Mouse (Mus musculus): Measurements from ENCODE around the gene Tmem56. TPM values are rescaled to one million over a fixed set of nuclear protein-coding genes. Genes with fewer than 3 reads are reported as not detected.

The Tmem56 gene
- polyA plus RNA-seq, 1 experiment from 2014 or later = 3.3 TPM

GRCm38 (mm10) chr3:121172718-121173117 is 110.2 kb downstream of the Tmem56 start:
- no peaks in the 10 kb centered on the region for H3K36me3 ChIP-seq
- no peaks in the 10 kb centered on the region for H3K27me3 ChIP-seq
- H3K4me2 ChIP-seq (replicated peaks) = no peak overlapping the region
- no peak for ATAC-seq (replicated peaks)
- 77% methylated on average over 2 of the region's 2 CpGs for WGBS
- no peak overlapping the region for H3K4me3 ChIP-seq
- H3K9me3 ChIP-seq = no peaks in the 10 kb centered on the region
- H3K4me1 ChIP-seq = peaks cover 9% of the 10 kb centered on the region; the same call in 1 of the 2 replicates
- H3K27ac ChIP-seq (replicated peaks) = no peak overlapping the region
- H3K9ac ChIP-seq (replicated peaks) = no peak overlapping the region

- H3K4me1 ChIP-seq = peaks cover 9% of the 10 kb centered on the region; the same call in 1 of the 2 replicates
- H3K27me3 ChIP-seq = no peaks in the 10 kb centered on the region
- peak overlapping the region; percentile 59 for H3K9ac ChIP-seq (replicated peaks)
- H3K27ac ChIP-seq (replicated peaks) = no peak overlapping the region
- H3K4me2 ChIP-seq (replicated peaks) = peak overlapping the region; percentile 85
- peak overlapping the region; percentile 71 for H3K4me3 ChIP-seq
- no peaks in the 10 kb centered on the region for H3K36me3 ChIP-seq
- no peaks in the 10 kb centered on the region for H3K9me3 ChIP-seq
- 61% methylated on average over 6 of the region's 6 CpGs for WGBS
- ATAC-seq (replicated peaks) = no peak
These were observed 111.0 kb downstream of the Tmem56 start for GRCm38 (mm10) chr3:121171872-121172265.

- Histone ChIP-seq H3K9me3 (no peaks in the 10 kb centered on the region), H3K9ac (replicated peaks) (peak within 1 kb of the TSS; percentile 59), H3K4me2 (replicated peaks) (peak within 1 kb of the TSS; percentile 85), H3K4me3 (peak within 1 kb of the TSS; percentile 71), H3K27me3 (no peaks in the 10 kb centered on the region), H3K27ac (replicated peaks) (peak within 1 kb of the TSS; percentile 39; the same call in 1 of the 2 replicates), H3K36me3 (no peaks in the 10 kb centered on the region), H3K4me1 (peaks cover 9% of the 10 kb centered on the region; the same call in 1 of the 2 replicates)
- WGBS = under 1% methylated on average over 40 of the region's 40 CpGs
- ATAC-seq (replicated peaks) = peak; percentile 95
These were observed 111.5 kb downstream of the Tmem56 start, which contains the start of gene Rwdd3 for GRCm38 (mm10) chr3:121171243-121171871. Gene Rwdd3, minus strand, starts transcription at chr3:121171695.

- 59% methylated on average over 7 of the region's 7 CpGs for WGBS
- no peak overlapping the region for H3K9ac ChIP-seq (replicated peaks)
- no peaks in the 10 kb centered on the region for H3K9me3 ChIP-seq
- no peak overlapping the region for H3K27ac ChIP-seq (replicated peaks)
- peak; percentile 14; the same call in 1 of the 2 replicates for ATAC-seq (replicated peaks)
- H3K27me3 ChIP-seq = no peaks in the 10 kb centered on the region
- H3K4me3 ChIP-seq = peak overlapping the region; percentile 71
- peak overlapping the region; percentile 85 for H3K4me2 ChIP-seq (replicated peaks)
- H3K36me3 ChIP-seq = no peaks in the 10 kb centered on the region
- H3K4me1 ChIP-seq = peaks cover 9% of the 10 kb centered on the region; the same call in 1 of the 2 replicates
These were observed 112.3 kb downstream of the Tmem56 start for GRCm38 (mm10) chr3:121170631-121171030.

GRCm38 (mm10) chr3:121169092-121169942 is 113.6 kb downstream of the Tmem56 start:
- no peak for ATAC-seq (replicated peaks)
- no peaks in the 10 kb centered on the region for H3K9me3 ChIP-seq
- no peak overlapping the region for H3K27ac ChIP-seq (replicated peaks)
- H3K4me3 ChIP-seq = no peak overlapping the region
- peaks cover 9% of the 10 kb centered on the region; the same call in 1 of the 2 replicates for H3K4me1 ChIP-seq
- 66% methylated on average over 15 of the region's 15 CpGs for WGBS
- no peak overlapping the region for H3K4me2 ChIP-seq (replicated peaks)
- H3K36me3 ChIP-seq = no peaks in the 10 kb centered on the region
- no peaks in the 10 kb centered on the region for H3K27me3 ChIP-seq
- H3K9ac ChIP-seq (replicated peaks) = no peak overlapping the region

- no peaks in the 10 kb centered on the region for H3K27me3 ChIP-seq
- no peak overlapping the region for H3K4me2 ChIP-seq (replicated peaks)
- 85% methylated on average over 8 of the region's 8 CpGs for WGBS
- no peaks in the 10 kb centered on the region for H3K36me3 ChIP-seq
- ATAC-seq (replicated peaks) = no peak
- peaks cover 9% of the 10 kb centered on the region; the same call in 1 of the 2 replicates for H3K4me1 ChIP-seq
- no peak overlapping the region for H3K9ac ChIP-seq (replicated peaks)
- no peak overlapping the region for H3K27ac ChIP-seq (replicated peaks)
- H3K9me3 ChIP-seq = no peaks in the 10 kb centered on the region
- no peak overlapping the region for H3K4me3 ChIP-seq
These were observed 114.3 kb downstream of the Tmem56 start for GRCm38 (mm10) chr3:121168581-121168980.

GRCm38 (mm10) chr3:121163271-121163819 is 119.6 kb downstream of the Tmem56 start:
- no peak overlapping the region for H3K9ac ChIP-seq (replicated peaks)
- H3K4me1 ChIP-seq = peaks cover 16% of the 10 kb centered on the region
- H3K4me3 ChIP-seq = no peak overlapping the region
- no peak for ATAC-seq (replicated peaks)
- H3K27me3 ChIP-seq = no peaks in the 10 kb centered on the region
- no peaks in the 10 kb centered on the region for H3K9me3 ChIP-seq
- no peaks in the 10 kb centered on the region for H3K36me3 ChIP-seq
- no peak overlapping the region for H3K4me2 ChIP-seq (replicated peaks)
- no peak overlapping the region for H3K27ac ChIP-seq (replicated peaks)
- 34% methylated on average over 7 of the region's 7 CpGs for WGBS

GRCm38 (mm10) chr3:121161661-121162060 is 121.2 kb downstream of the Tmem56 start:
- Histone ChIP-seq H3K4me1 (peaks cover 29% of the 10 kb centered on the region), H3K4me3 (no peak overlapping the region), H3K27ac (replicated peaks) (no peak overlapping the region), H3K36me3 (no peaks in the 10 kb centered on the region), H3K9ac (replicated peaks) (no peak overlapping the region), H3K4me2 (replicated peaks) (no peak overlapping the region), H3K9me3 (no peaks in the 10 kb centered on the region), H3K27me3 (no peaks in the 10 kb centered on the region)
- WGBS = 51% methylated on average over 2 of the region's 2 CpGs
- ATAC-seq (replicated peaks) = no peak

GRCm38 (mm10) chr3:121160424-121160823 is 122.5 kb downstream of the Tmem56 start:
- no peaks in the 10 kb centered on the region for H3K27me3 ChIP-seq
- no peak overlapping the region for H3K9ac ChIP-seq (replicated peaks)
- no peak overlapping the region for H3K4me3 ChIP-seq
- H3K9me3 ChIP-seq = no peaks in the 10 kb centered on the region
- peaks cover 42% of the 10 kb centered on the region for H3K4me1 ChIP-seq
- no peaks in the 10 kb centered on the region for H3K36me3 ChIP-seq
- H3K27ac ChIP-seq (replicated peaks) = no peak overlapping the region
- H3K4me2 ChIP-seq (replicated peaks) = no peak overlapping the region
- 54% methylated on average over 4 of the region's 4 CpGs for WGBS
- ATAC-seq (replicated peaks) = no peak

GRCm38 (mm10) chr3:121159566-121159965 is 123.3 kb downstream of the Tmem56 start:
- 0 out of 2 replicates have a peak overlapping the region, but pooled peaks have one; percentile 28 for H3K4me2 ChIP-seq (replicated peaks)
- ATAC-seq (replicated peaks) = peak; percentile 42; the same call in 1 of the 2 replicates

GRCm38 (mm10) chr3:121158901-121159351 is 124.0 kb downstream of the Tmem56 start:
- H3K9me3 ChIP-seq = no peaks in the 10 kb centered on the region
- no peaks in the 10 kb centered on the region for H3K36me3 ChIP-seq
- WGBS = 58% methylated on average over 16 of the region's 16 CpGs
- ATAC-seq (replicated peaks) = peak; percentile 44
- H3K4me2 ChIP-seq (replicated peaks) = peak overlapping the region; percentile 28
- peak overlapping the region; percentile 24 for H3K4me3 ChIP-seq
- peak overlapping the region; percentile 80 for H3K27ac ChIP-seq (replicated peaks)
- peaks cover 45% of the 10 kb centered on the region for H3K4me1 ChIP-seq
- H3K27me3 ChIP-seq = no peaks in the 10 kb centered on the region
- H3K9ac ChIP-seq (replicated peaks) = no peak overlapping the region

More at GRCm38 (mm10) chr3:121159566-121159965, 123.3 kb downstream of the Tmem56 start:
- no peaks in the 10 kb centered on the region for H3K9me3 ChIP-seq
- no peaks in the 10 kb centered on the region for H3K27me3 ChIP-seq
- no peak overlapping the region for H3K4me3 ChIP-seq
- 43% methylated on average over 10 of the region's 10 CpGs for WGBS
- peaks cover 45% of the 10 kb centered on the region for H3K4me1 ChIP-seq
- H3K27ac ChIP-seq (replicated peaks) = peak overlapping the region; percentile 80
- no peak overlapping the region for H3K9ac ChIP-seq (replicated peaks)
- H3K36me3 ChIP-seq = no peaks in the 10 kb centered on the region

Measured in forebrain, embryonic 15.5 days (tissue).